Mouse (Mus musculus): ENCODE results near the gene Amer2.

GRCm38 (mm10) chr14:60366729-60367128, 6.3 kb upstream of the Amer2 start:
- no peak for TF ChIP-seq POLR2A (IDR thresholded peaks at IDR 0.05; ENCODE audit: low read depth, low read length)
- no peak for TF ChIP-seq CTCF (IDR thresholded peaks at IDR 0.05; ENCODE audit: extremely low read depth, insufficient read depth, insufficient read length, insufficient replicate concordance)
